Mouse (Mus musculus) forebrain, embryonic 11.5 days (tissue): ENCODE measurements around the gene Gadd45a. TPM values are rescaled to one million over a fixed set of nuclear protein-coding genes. Genes with fewer than 3 reads are reported as not detected.

Experiments used
- ATAC-seq: fragments of 200-750 bp; cut with Nextera tagmentation; replicated peaks from 2 replicates; pipeline ENCODE4 v1.8.0; 2017; ENCODE audit warnings: moderate TSS enrichment; ENCODE audit not compliant: low FRiP score
- DNase-seq: peaks from one replicate; pipeline ENCODE4 v3.0.0-alpha.2; 2017; ENCODE audit warnings: low spot score
- H3K27ac ChIP-seq: fragments of 300-500 bp; sonication (generic); 2 replicates; pipeline ENCODE4 v1.5.1; 2014; ENCODE audit warnings: low read depth, low read length
- H3K27me3 ChIP-seq: fragments of 300-500 bp; sonication (generic); 2 replicates; pipeline ENCODE4 v1.6.1; 2014; ENCODE audit warnings: mild to moderate bottlenecking, low read length, mixed read lengths; ENCODE audit not compliant: control insufficient read depth, insufficient read depth
- H3K36me3 ChIP-seq: fragments of 300-500 bp; sonication (generic); 2 replicates; pipeline ENCODE4 v1.6.1; 2014; ENCODE audit warnings: mild to moderate bottlenecking, low read length, moderate library complexity, mixed read lengths; ENCODE audit not compliant: control insufficient read depth, insufficient read depth
- H3K4me1 ChIP-seq: fragments of 300-500 bp; sonication (generic); replicated peaks from 2 replicates; pipeline ENCODE4 v1.6.1; 2014; ENCODE audit warnings: low read length, mixed read lengths; ENCODE audit not compliant: control insufficient read depth, insufficient read depth
- H3K4me2 ChIP-seq: fragments of 300-500 bp; sonication (generic); 2 replicates; pipeline ENCODE4 v1.6.1; 2014; ENCODE audit warnings: low read depth, mild to moderate bottlenecking, low read length, moderate library complexity, mixed read lengths; ENCODE audit not compliant: severe bottlenecking
- H3K4me3 ChIP-seq: fragments of 300-500 bp; sonication (generic); 2 replicates; pipeline ENCODE4 v1.5.1; 2014; ENCODE audit warnings: low read depth, low read length
- H3K9ac ChIP-seq: fragments of 300-500 bp; sonication (generic); 2 replicates; pipeline ENCODE4 v1.6.1; 2014; ENCODE audit warnings: low read length
- H3K9me3 ChIP-seq: fragments of 300-500 bp; sonication (generic); 2 replicates; pipeline ENCODE4 v1.6.1; 2016; ENCODE audit warnings: low read length, mixed read lengths; ENCODE audit not compliant: control insufficient read depth
- WGBS: fragments of 180-500 bp; shearing (Covaris S2); extraction: QIAGEN DNeasy Blood & Tissue Kit; methylation state at CpG from one replicate; pipeline ENCODE4 v1.1.7; 2014; 5-methylcytosine and 5-hydroxymethylcytosine counted together
- polyA plus RNA-seq: library from polyadenylated mRNA; unstranded; fragments of >200 nt; fragmentation: Nextera tagmentation; extraction: Ambion mirVana; gene quantifications from 2 replicates; pipeline ENCODE4 v1.2.1, GENCODE M21; 2014

The Gadd45a gene
- polyA plus RNA-seq, 1 experiment from 2014 or later: 23.2 TPM

DNA sequence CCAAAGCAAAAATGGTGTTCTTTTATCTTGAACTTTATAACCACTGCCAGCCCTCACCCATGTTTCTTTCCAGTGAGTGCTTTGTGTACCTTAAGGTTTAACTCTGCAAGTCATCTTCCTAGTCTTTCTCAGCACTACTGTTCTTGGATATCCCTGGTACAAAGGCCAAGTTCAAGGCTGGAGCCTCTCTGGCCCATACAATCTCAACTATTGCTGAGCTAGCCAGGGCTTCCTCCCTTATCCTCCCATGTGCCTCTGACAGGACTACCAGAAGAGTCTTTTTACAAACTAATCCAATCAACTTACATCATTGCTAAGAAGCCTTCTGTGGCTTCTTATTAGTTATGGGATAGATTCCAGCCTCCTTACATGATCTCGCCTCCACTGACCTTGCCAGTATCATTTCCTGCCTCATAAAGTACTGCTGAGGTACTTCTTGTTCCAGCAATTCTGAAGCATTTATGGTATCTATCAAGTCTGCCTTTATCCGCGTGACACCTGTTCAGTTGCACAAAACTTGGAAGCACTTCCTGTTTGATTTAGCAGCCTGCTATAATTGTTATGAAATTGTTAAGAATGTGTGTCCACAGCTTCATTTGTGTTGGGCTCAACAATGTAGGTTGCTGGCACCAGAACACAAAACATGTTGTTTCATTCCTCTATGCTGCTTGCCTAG, 19.8 kb upstream of the Gadd45a start:
- Histone ChIP-seq H3K4me3 (no peak overlapping the region), H3K9ac (no peak overlapping the region), H3K27me3 (no peaks in the 10 kb centered on the region), H3K36me3 (no peaks in the 10 kb centered on the region), H3K4me2 (no peak overlapping the region), H3K9me3 (no peaks in the 10 kb centered on the region), H3K27ac (no peak overlapping the region), H3K4me1 (no peaks in the 10 kb centered on the region)
- WGBS: 85% methylated on average over 3 of the region's 3 CpGs
- DNase-seq: no peak
- ATAC-seq: no peak

DNA sequence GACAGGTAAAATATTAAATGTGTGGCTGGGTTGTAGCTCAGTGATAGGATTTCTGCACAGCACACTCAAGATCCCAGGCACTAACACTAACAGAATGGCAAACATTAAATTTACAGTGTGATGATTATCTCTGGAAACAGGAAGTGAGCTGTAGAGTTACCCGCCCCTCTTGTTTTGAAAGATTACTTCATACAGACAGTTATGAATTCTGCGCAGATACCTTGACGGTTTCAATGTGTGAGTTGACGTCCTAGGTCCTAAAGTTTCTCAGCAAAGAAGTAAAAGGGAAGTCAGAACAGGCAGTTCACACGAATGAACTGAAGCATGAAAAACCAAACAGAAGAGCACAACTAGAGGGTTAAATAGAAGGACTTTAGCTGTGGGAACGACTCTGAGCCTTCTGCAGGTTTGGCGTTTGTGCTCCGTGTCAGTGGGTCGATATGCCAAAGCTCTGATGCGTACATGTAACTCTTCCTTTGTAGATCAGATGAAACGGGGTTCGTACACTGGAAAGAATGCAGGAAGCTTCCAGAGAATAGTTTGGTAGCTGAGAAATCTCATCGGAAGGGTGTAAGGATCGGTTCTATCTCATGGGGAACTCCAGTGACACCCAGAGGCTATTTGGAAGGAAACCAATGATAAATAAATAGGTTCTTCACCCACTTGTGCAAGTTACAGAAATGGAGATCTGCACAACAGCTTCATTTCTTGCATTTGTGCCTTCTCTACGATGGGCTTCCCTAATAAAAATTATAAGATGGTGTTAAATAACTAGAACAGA, 19.0 kb upstream of the Gadd45a start:
- Histone ChIP-seq H3K4me3 (no peak overlapping the region), H3K4me1 (no peaks in the 10 kb centered on the region), H3K9me3 (no peaks in the 10 kb centered on the region), H3K9ac (no peak overlapping the region), H3K27ac (no peak overlapping the region), H3K27me3 (no peaks in the 10 kb centered on the region), H3K36me3 (no peaks in the 10 kb centered on the region), H3K4me2 (no peak overlapping the region)
- ATAC-seq (no peak), DNase-seq (no peak)
- WGBS: 84% methylated on average over 15 of the region's 15 CpGs

DNA sequence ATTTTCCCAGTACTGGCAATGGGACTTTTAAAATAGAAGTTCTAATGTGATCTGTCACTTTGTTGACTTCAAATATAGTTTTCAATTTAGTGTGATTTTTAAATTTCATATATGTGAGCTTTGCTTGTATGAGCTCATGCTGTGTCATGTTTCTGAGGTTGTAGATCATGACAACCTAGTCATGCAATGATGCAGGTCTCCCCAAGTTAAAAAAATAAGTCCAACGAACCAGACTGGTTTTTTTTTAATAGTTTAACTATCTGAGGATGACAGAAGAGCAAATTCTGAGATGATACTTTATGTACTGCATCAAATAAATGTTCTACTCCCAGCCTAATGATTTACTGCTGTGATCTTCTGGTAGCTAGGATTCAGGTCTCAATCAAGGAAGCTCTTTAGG, 12.8 kb upstream of the Gadd45a start:
- ATAC-seq (no peak), DNase-seq (no peak)
- Histone ChIP-seq H3K9ac (no peak overlapping the region), H3K27ac (no peak overlapping the region), H3K9me3 (no peaks in the 10 kb centered on the region), H3K4me2 (no peak overlapping the region), H3K4me1 (0 out of 2 replicates have a peak, but pooled peaks cover 3% of the 10 kb centered on the region), H3K4me3 (no peak overlapping the region), H3K36me3 (no peaks in the 10 kb centered on the region), H3K27me3 (no peaks in the 10 kb centered on the region)
- WGBS: 68% methylated on average over 1 of the region's 1 CpGs

DNA sequence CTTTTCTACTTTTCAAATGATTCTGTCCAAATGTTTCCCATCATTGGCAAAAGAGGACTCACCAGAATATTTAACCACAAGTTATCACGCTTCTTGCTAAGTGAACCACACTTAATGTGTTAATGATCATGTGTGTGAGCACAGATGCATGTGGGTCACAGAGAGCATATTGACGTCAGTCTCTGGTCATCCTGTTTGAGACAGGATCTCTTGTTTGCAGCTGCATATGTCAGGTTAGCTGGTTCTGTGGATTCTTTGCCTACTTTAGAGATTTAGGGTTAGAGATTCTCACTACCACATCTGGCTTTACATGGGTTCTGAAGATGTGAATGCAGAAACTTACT, 12.4 kb upstream of the Gadd45a start:
- no peak overlapping the region for H3K4me2 ChIP-seq
- H3K27me3 ChIP-seq: no peaks in the 10 kb centered on the region
- H3K4me3 ChIP-seq: no peak overlapping the region
- H3K27ac ChIP-seq: no peak overlapping the region
- peak; percentile 56; the same call in 1 of the 2 replicates for ATAC-seq
- no peak for DNase-seq
- H3K9me3 ChIP-seq: no peaks in the 10 kb centered on the region
- H3K4me1 ChIP-seq: 0 out of 2 replicates have a peak, but pooled peaks cover 3% of the 10 kb centered on the region
- 60% methylated on average over 2 of the region's 2 CpGs for WGBS
- H3K36me3 ChIP-seq: no peaks in the 10 kb centered on the region
- H3K9ac ChIP-seq: no peak overlapping the region

DNA sequence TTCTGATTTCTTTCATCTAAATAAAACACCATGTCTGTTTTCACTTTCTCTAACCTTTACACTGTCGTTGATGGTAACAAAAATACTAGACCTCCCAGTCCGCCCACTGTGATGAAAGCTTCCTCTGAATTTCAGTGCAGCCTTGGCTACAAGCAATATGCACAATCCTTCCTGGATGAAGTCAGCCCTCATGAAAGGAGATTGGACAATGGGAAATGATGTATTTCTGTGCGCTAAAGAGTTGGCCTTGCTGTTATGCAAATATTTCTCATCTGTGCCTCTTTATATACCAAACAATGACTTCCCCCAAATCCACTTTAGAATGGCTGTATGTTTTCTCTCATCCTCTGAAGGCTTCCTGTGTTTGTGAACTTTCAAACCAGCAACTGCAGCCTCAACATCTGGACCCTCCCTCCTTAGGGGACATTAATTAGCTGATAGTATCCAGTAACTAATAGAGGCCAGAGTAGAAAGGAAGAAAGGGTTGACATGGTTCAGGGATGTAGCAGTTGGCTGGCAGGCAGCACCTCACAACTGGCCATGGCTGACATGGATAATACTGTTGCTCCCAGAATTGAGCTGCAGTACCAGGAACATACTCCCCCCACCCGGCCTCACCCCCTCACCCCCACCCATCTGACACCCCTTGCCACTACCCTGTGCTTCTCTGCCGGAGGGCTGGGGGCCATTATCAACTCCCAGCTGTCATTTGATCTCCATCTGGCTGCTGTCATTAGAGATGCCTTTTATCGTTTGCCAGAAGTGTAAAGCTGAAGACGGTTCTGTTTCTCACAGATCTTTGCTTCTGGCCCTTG, 11.8 kb upstream of the Gadd45a start:
- 56% methylated on average over 7 of the region's 7 CpGs for WGBS
- Histone ChIP-seq H3K4me1 (0 out of 2 replicates have a peak, but pooled peaks cover 3% of the 10 kb centered on the region), H3K9me3 (no peaks in the 10 kb centered on the region), H3K27me3 (no peaks in the 10 kb centered on the region), H3K4me3 (no peak overlapping the region), H3K9ac (no peak overlapping the region), H3K4me2 (no peak overlapping the region), H3K36me3 (no peaks in the 10 kb centered on the region), H3K27ac (no peak overlapping the region)
- ATAC-seq (peak; percentile 81), DNase-seq (no peak)

DNA sequence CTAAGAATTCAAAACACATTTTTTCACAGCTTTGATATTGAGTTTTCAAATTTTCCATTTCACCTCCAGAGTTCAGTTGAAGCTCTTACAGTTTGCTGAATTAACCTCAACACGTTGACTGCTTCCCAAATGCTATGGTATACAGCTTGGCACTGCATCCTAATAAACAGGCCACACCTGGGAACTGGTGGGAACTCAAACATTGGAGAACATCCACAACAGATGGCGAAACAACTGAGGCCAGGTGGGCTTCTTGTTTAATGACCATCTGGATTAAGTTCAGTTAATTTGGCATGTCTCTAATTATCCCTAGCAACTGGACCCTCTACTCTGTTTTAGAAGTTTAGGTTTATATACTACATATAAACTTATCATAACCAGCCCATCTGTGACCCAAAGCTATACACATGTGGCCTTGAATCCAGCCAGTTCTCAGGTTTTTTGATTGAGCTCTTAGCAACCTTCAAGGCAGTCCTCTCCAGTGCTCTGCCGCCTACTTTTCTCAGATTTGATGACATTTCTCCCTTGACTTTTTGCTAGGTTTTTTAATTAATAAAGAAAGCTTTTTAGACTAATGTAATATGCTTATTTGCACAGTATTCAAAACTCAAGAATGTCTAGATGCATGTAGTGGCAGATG, 10.9 kb upstream of the Gadd45a start:
- DNase-seq (no peak), ATAC-seq (no peak)
- 77% methylated on average over 3 of the region's 3 CpGs for WGBS
- Histone ChIP-seq H3K27ac (no peak overlapping the region), H3K36me3 (no peaks in the 10 kb centered on the region), H3K4me2 (no peak overlapping the region), H3K4me3 (no peak overlapping the region), H3K9ac (no peak overlapping the region), H3K4me1 (0 out of 2 replicates have a peak, but pooled peaks cover 3% of the 10 kb centered on the region), H3K27me3 (no peaks in the 10 kb centered on the region), H3K9me3 (no peaks in the 10 kb centered on the region)

DNA sequence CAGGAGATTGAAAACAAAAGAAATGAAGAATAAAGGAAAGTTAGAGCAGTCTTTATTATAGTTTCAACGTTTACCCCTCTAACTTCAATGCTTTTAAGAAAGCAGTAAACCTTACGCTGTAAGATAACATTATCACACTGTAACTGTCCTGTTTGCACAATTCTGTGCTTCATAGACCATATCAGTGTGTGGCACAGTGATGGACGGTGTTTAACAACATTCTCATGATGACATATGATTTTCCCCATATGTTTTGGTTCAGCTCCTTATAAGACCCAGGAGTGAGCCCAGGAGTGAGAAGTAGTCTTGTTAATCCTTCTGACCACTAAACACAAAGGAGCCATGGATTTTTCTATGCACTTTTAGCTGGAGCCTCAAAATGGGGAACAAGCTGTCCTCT, 9.7 kb upstream of the Gadd45a start:
- DNase-seq: no peak
- Histone ChIP-seq H3K27ac (no peak overlapping the region), H3K9me3 (no peaks in the 10 kb centered on the region), H3K4me1 (0 out of 2 replicates have a peak, but pooled peaks cover 3% of the 10 kb centered on the region), H3K9ac (no peak overlapping the region), H3K4me2 (no peak overlapping the region), H3K36me3 (no peaks in the 10 kb centered on the region), H3K27me3 (no peaks in the 10 kb centered on the region), H3K4me3 (no peak overlapping the region)
- WGBS: 90% methylated on average over 3 of the region's 3 CpGs
- ATAC-seq: no peak

DNA sequence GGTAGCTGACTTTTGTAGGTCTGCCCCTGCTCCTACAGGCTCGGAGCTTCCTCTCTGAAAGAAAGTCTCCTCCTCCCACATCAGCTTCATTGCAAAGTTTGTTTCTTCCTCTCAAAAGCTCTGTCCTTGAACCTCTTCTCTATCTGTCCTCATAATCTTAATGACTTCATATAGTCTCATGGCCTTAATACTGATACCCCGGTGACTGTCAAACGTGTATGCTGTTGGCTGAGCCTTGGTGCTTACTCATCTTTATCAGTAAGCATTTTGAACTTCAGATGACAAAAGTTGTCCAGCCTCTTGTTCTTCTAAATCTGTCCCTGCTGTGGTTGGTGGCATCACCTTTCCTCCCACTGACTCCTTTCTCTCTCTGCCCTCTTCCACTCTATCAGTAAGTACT, 8.2 kb upstream of the Gadd45a start:
- no peak for DNase-seq
- 89% methylated on average over 3 of the region's 3 CpGs for WGBS
- H3K36me3 ChIP-seq: no peaks in the 10 kb centered on the region
- no peak for ATAC-seq
- no peak overlapping the region for H3K4me2 ChIP-seq
- H3K4me1 ChIP-seq: 0 out of 2 replicates have a peak, but pooled peaks cover 3% of the 10 kb centered on the region
- no peaks in the 10 kb centered on the region for H3K9me3 ChIP-seq
- H3K27me3 ChIP-seq: no peaks in the 10 kb centered on the region
- no peak overlapping the region for H3K9ac ChIP-seq
- H3K27ac ChIP-seq: no peak overlapping the region
- H3K4me3 ChIP-seq: no peak overlapping the region
